Mouse (Mus musculus) right cerebral cortex, postnatal 14 days (tissue): Measurements from ENCODE around the gene Chrng.

ENCODE experiments used
- DNase-seq: peaks from one replicate; pipeline ENCODE4 v3.0.0; 2022

Chrng gene

GRCm38 (mm10) chr1:87258484-87258883 lies 54.0 kb downstream of the Chrng start:
- no peak for DNase-seq

GRCm38 (mm10) chr1:87259316-87259715 lies 54.9 kb downstream of the Chrng start:
- DNase-seq, result no peak
